Mouse (Mus musculus) E14TG2a.4 (cell line): ENCODE data around the gene Pla2g3.

ENCODE experiments used
- CTCF ChIP-seq: conservative IDR thresholded peaks from 2 replicates; pipeline ENCODE4 v1.5.1; 2014; ENCODE audit warnings: low read length
- NANOG ChIP-seq: IDR thresholded peaks from 2 replicates; pipeline ENCODE4 v1.6.1; 2014; ENCODE audit warnings: borderline replicate concordance, low read length, mixed read lengths
- POU5F1 ChIP-seq: IDR thresholded peaks from 2 replicates; pipeline ENCODE4 v1.6.1; 2014; ENCODE audit warnings: low read length, borderline replicate concordance

DNA sequence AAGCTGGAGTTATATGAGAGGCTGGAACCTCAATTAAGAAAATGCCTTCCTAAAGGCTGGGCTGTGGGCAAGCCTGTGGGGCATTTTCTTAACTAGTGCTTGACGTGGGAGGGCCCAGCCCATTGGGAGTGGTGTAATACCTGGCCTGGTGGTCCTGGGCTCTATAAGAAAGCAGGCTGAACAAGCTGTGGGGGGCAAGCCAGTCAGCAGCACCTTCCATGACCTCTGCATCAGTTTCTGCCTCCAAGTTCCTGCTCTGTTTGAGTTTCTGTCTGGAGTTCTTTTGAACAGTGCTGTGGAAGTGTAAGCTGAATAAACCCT is 58.1 kb downstream of the Pla2g3 start:
- TF ChIP-seq CTCF (no peak), NANOG (no peak), POU5F1 (no peak)
